Mouse (Mus musculus): ENCODE data around the gene Ttll7. TPM values are rescaled to one million over a fixed set of nuclear protein-coding genes. Genes with fewer than 3 reads are reported as not detected.

The Ttll7 gene
- polyA plus RNA-seq, 1 experiment = 1.2 TPM

GRCm38 (mm10) chr3:146846237-146846636, 5.9 kb upstream of the Ttll7 start:
- 79% methylated on average over 5 of the region's 5 CpGs for WGBS
- TF ChIP-seq POLR2A (IDR thresholded peaks at IDR 0.05; ENCODE audit: borderline replicate concordance, control insufficient read depth, low read depth, low read length) (no peak), CTCF (IDR thresholded peaks at IDR 0.05; ENCODE audit: control insufficient read depth, insufficient read depth, low read length) (no peak)
- H3K4me3 ChIP-seq (replicated peaks; ENCODE audit: control insufficient read depth, low read depth, low read length) = no peak overlapping the region

GRCm38 (mm10) chr3:146848112-146848511, 4.1 kb upstream of the Ttll7 start:
- no peak overlapping the region for H3K4me3 ChIP-seq (replicated peaks; ENCODE audit: control insufficient read depth, low read depth, low read length)
- no peak for TF ChIP-seq POLR2A (IDR thresholded peaks at IDR 0.05; ENCODE audit: borderline replicate concordance, control insufficient read depth, low read depth, low read length)
- no peak for TF ChIP-seq CTCF (IDR thresholded peaks at IDR 0.05; ENCODE audit: control insufficient read depth, insufficient read depth, low read length)
- WGBS = 54% methylated on average over 8 of the region's 8 CpGs
- H3K4me1 ChIP-seq (ENCODE audit: control insufficient read depth, insufficient read depth, low read length) = no peaks in the 10 kb centered on the region
- no peak overlapping the region for H3K27ac ChIP-seq (ENCODE audit: control insufficient read depth, insufficient read depth, low read depth, low read length, poor library complexity)

More at GRCm38 (mm10) chr3:146846237-146846636, 5.9 kb upstream of the Ttll7 start:
- no peaks in the 10 kb centered on the region for H3K4me1 ChIP-seq (ENCODE audit: control insufficient read depth, insufficient read depth, low read length)
- no peak overlapping the region for H3K27ac ChIP-seq (ENCODE audit: control insufficient read depth, insufficient read depth, low read depth, low read length, poor library complexity)

GRCm38 (mm10) chr3:146849360-146849759, 2.8 kb upstream of the Ttll7 start:
- 89% methylated on average over 7 of the region's 7 CpGs for WGBS
- TF ChIP-seq POLR2A (IDR thresholded peaks at IDR 0.05; ENCODE audit: borderline replicate concordance, control insufficient read depth, low read depth, low read length) (no peak), CTCF (IDR thresholded peaks at IDR 0.05; ENCODE audit: control insufficient read depth, insufficient read depth, low read length) (no peak)
- no peak overlapping the region for H3K4me3 ChIP-seq (replicated peaks; ENCODE audit: control insufficient read depth, low read depth, low read length)
- no peak overlapping the region for H3K27ac ChIP-seq (ENCODE audit: control insufficient read depth, insufficient read depth, low read depth, low read length, poor library complexity)
- H3K4me1 ChIP-seq (ENCODE audit: control insufficient read depth, insufficient read depth, low read length) = no peaks in the 10 kb centered on the region

DNA sequence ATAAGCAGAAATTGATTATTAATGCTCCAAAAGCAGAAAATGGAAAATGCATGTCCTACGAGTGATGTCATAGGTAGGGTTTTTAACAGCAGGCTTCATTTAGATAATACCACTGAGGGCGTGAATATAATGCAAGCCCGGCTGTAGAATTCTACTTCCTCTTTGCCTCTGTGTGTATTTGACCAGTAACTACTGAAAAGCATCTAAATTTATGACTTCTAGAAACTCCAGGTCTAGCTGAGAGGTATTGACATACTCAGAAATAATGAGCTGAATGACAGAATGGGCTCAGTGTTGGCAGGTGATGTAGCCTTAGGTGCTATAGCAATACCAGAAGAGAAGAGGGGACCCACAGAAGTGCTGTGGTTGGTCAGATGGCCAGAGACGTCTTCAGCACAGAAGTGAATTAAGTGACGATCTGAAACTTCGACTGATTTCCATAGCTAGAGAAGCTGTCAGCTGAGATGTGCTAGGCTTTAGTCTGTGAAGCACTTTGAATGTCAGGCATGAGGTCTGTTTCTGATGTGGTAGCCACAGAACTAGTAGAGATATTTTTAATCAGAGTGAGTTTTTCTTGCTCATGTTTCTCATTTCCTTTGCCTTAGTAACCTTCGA, 2.4 kb downstream of the Ttll7 start:
- Histone ChIP-seq H3K4me1 (ENCODE audit: control insufficient read depth, insufficient read depth, low read length) (no peaks in the 10 kb centered on the region), H3K4me3 (replicated peaks; ENCODE audit: control insufficient read depth, low read depth, low read length) (no peak overlapping the region), H3K27ac (ENCODE audit: control insufficient read depth, insufficient read depth, low read depth, low read length, poor library complexity) (no peak overlapping the region)
- 41% methylated on average over 7 of the region's 7 CpGs for WGBS
- TF ChIP-seq POLR2A (IDR thresholded peaks at IDR 0.05; ENCODE audit: borderline replicate concordance, control insufficient read depth, low read depth, low read length) = no peak
- no peak for TF ChIP-seq CTCF (IDR thresholded peaks at IDR 0.05; ENCODE audit: control insufficient read depth, insufficient read depth, low read length)

DNA sequence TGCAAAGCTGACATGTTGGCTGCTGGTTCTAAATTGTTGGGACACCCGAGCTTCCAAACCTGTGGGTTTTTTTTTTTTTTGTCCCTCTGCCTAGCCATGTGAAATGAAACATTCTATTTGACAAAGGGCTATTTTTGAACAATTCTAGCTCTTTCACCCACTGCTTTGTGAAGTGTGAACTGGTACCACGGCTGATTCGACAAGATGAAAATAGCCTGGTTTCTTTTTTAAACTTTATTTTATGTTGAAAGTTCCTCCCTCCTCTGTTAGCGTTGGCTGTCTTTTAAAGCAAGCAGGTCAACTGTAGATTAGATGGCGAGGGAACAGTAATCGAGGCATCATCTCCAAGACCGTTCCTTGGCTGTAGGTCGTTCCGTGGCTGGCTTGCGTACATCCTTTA, 5.2 kb downstream of the Ttll7 start:
- Histone ChIP-seq H3K4me1 (ENCODE audit: control insufficient read depth, insufficient read depth, low read length) (no peaks in the 10 kb centered on the region), H3K4me3 (replicated peaks; ENCODE audit: control insufficient read depth, low read depth, low read length) (no peak overlapping the region), H3K27ac (ENCODE audit: control insufficient read depth, insufficient read depth, low read depth, low read length, poor library complexity) (no peak overlapping the region)
- WGBS = 80% methylated on average over 10 of the region's 10 CpGs
- TF ChIP-seq POLR2A (IDR thresholded peaks at IDR 0.05; ENCODE audit: borderline replicate concordance, control insufficient read depth, low read depth, low read length) (no peak), CTCF (IDR thresholded peaks at IDR 0.05; ENCODE audit: control insufficient read depth, insufficient read depth, low read length) (no peak)

DNA sequence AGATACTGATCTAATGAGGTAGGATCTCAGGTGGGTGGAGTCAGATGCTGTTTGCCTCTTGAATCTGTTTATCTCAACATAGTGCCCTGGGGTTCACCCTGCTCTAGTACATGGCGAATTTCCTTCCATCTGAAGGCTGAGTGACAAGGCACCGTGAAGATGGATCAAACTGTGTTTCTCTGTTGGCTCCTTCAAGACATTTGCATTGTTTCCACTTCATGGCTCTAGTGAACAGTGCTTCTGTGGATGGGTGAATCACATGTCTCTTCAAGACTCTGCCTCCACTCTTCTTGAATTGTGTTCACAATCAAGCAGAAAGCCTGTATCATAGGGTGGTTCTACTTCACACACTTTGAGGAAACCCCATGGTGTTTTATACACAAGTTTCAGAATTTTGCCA, 8.1 kb downstream of the Ttll7 start:
- H3K4me1 ChIP-seq (ENCODE audit: control insufficient read depth, insufficient read depth, low read length) = peaks cover 1% of the 10 kb centered on the region; the same call in 1 of the 2 replicates
- TF ChIP-seq POLR2A (IDR thresholded peaks at IDR 0.05; ENCODE audit: borderline replicate concordance, control insufficient read depth, low read depth, low read length) (no peak), CTCF (IDR thresholded peaks at IDR 0.05; ENCODE audit: control insufficient read depth, insufficient read depth, low read length) (no peak)
- no peak overlapping the region for H3K4me3 ChIP-seq (replicated peaks; ENCODE audit: control insufficient read depth, low read depth, low read length)
- H3K27ac ChIP-seq (ENCODE audit: control insufficient read depth, insufficient read depth, low read depth, low read length, poor library complexity) = no peak overlapping the region
- WGBS = 85% methylated on average over 2 of the region's 2 CpGs

DNA sequence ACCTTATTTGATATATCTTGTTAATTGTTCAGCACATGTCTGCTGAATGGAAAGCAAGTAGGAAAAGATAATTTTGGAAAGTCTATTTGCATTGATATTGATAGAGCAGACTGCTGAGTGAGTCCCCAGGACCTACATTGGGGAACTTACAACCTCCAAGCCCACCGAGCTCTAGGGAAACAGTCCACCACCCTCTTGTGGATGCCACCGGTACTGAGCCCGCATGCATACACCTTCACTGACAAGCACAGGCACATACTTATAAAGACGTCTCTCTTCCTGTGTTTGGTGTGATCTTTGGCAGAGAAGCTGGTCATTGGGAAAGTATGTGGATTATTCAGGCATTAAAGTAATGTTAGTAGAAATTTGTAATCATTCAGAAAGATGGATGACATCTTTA, 14.4 kb downstream of the Ttll7 start:
- Histone ChIP-seq H3K4me1 (ENCODE audit: control insufficient read depth, insufficient read depth, low read length) (peaks cover 1% of the 10 kb centered on the region; the same call in 1 of the 2 replicates), H3K27ac (ENCODE audit: control insufficient read depth, insufficient read depth, low read depth, low read length, poor library complexity) (no peak overlapping the region), H3K4me3 (replicated peaks; ENCODE audit: control insufficient read depth, low read depth, low read length) (no peak overlapping the region)
- WGBS = 39% methylated on average over 4 of the region's 4 CpGs
- TF ChIP-seq POLR2A (IDR thresholded peaks at IDR 0.05; ENCODE audit: borderline replicate concordance, control insufficient read depth, low read depth, low read length) = no peak
- TF ChIP-seq CTCF (IDR thresholded peaks at IDR 0.05; ENCODE audit: control insufficient read depth, insufficient read depth, low read length) = peak; percentile 49; the same call in 1 of the 2 replicates

DNA sequence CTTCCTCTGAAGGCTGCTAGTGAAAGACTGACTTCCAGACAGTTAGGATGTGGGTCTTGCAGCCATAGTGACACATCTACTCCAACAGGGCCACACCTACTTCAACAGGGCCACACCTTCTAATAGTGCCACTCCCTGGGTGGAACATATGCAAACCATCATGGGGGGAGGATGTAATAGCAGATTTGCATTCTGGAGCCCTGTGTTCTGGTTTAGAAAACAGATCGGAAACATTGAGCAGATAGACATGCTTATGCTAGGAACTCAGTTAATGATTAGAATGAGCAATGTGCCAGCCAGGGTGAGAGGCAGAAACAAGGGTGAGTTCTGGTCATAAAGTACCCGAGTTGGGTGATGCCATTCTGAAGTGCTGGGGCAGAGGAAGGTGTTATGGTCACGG, 19.8 kb downstream of the Ttll7 start:
- no peak overlapping the region for H3K4me3 ChIP-seq (replicated peaks; ENCODE audit: control insufficient read depth, low read depth, low read length)
- WGBS = 78% methylated on average over 3 of the region's 3 CpGs
- TF ChIP-seq POLR2A (IDR thresholded peaks at IDR 0.05; ENCODE audit: borderline replicate concordance, control insufficient read depth, low read depth, low read length) = no peak
- no peak for TF ChIP-seq CTCF (IDR thresholded peaks at IDR 0.05; ENCODE audit: control insufficient read depth, insufficient read depth, low read length)
- H3K27ac ChIP-seq (ENCODE audit: control insufficient read depth, insufficient read depth, low read depth, low read length, poor library complexity) = no peak overlapping the region
- H3K4me1 ChIP-seq (ENCODE audit: control insufficient read depth, insufficient read depth, low read length) = no peaks in the 10 kb centered on the region

DNA sequence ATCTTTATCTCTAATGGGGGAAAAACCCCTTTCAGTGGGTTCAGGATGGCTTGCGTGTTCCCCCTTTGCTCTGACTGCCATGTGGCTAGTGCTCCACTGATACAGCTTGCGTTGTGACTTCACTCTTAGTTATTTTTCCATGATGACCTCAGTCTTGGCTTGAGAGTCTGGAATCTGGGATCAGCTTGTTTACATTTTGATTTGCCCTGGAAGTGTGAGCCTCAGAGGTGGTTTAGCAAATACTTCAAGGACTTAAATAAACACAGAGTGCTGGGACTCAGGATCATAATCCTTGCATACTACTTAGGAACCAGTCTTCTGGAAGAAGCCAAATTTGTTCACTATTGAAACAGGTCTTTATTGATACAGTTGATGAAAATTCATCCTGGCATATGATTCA, 23.8 kb downstream of the Ttll7 start:
- Histone ChIP-seq H3K4me1 (ENCODE audit: control insufficient read depth, insufficient read depth, low read length) (no peaks in the 10 kb centered on the region), H3K4me3 (replicated peaks; ENCODE audit: control insufficient read depth, low read depth, low read length) (no peak overlapping the region), H3K27ac (ENCODE audit: control insufficient read depth, insufficient read depth, low read depth, low read length, poor library complexity) (no peak overlapping the region)
- TF ChIP-seq POLR2A (IDR thresholded peaks at IDR 0.05; ENCODE audit: borderline replicate concordance, control insufficient read depth, low read depth, low read length) (no peak), CTCF (IDR thresholded peaks at IDR 0.05; ENCODE audit: control insufficient read depth, insufficient read depth, low read length) (no peak)
- WGBS = 76% methylated on average over 2 of the region's 2 CpGs

All from bone marrow, adult 2 months (tissue).